Mouse (Mus musculus): ENCODE measurements around the gene Prss30. TPM values are rescaled to one million over a fixed set of nuclear protein-coding genes. Genes with fewer than 3 reads are reported as not detected.

The Prss30 gene
- total RNA-seq, 2 experiments from 2014 or later: not detected

GRCm38 (mm10) chr17:23924531-23925007 lies 55.8 kb downstream of the Prss30 start:
- peak; percentile 98 for ATAC-seq (replicated peaks; ENCODE audit: poor library complexity, severe bottlenecking)

Other genes with a start within 250 kb of the Prss30 start
- 0.69 and 2.4 TPM in 2 replicates for gene Paqr4, start 239.7 kb downstream of the Prss30 start, total RNA-seq (2014; fragmentation: Nextera tagmentation)
- gene Paqr4, start 239.7 kb downstream of the Prss30 start, total RNA-seq (2017): 2.2 and 2.5 TPM in 2 replicates
- not detected in 2 replicates for gene Kremen2, start 234.7 kb downstream of the Prss30 start, total RNA-seq (2014; fragmentation: Nextera tagmentation)
- not detected in 2 replicates for gene Kremen2, start 234.7 kb downstream of the Prss30 start, total RNA-seq (2017)
- 10.3 and 17.5 TPM in 2 replicates for gene Flywch1, start 209.0 kb downstream of the Prss30 start, total RNA-seq (2014; fragmentation: Nextera tagmentation)
- 15.2 and 22.4 TPM in 2 replicates for gene Flywch1, start 209.0 kb downstream of the Prss30 start, total RNA-seq (2017)
- 0.80 and 7.2 TPM in 2 replicates for gene Flywch2, start 194.5 kb downstream of the Prss30 start, total RNA-seq (2014; fragmentation: Nextera tagmentation)
- 0.30 TPM in 1 of 2 replicates, not detected in the other for gene Flywch2, start 194.5 kb downstream of the Prss30 start, total RNA-seq (2017)
- gene Srrm2, start 190.0 kb downstream of the Prss30 start, total RNA-seq (2014; fragmentation: Nextera tagmentation): 563 and 623 TPM in 2 replicates
- gene Srrm2, start 190.0 kb downstream of the Prss30 start, total RNA-seq (2017): 126 TPM in 2 replicates
- gene Elob, start 151.4 kb downstream of the Prss30 start, total RNA-seq (2014; fragmentation: Nextera tagmentation): 318 and 455 TPM in 2 replicates
- gene Elob, start 151.4 kb downstream of the Prss30 start, total RNA-seq (2017): 124 and 129 TPM in 2 replicates
- not detected in 2 replicates for gene Prss33, start 144.5 kb downstream of the Prss30 start, total RNA-seq (2014; fragmentation: Nextera tagmentation)
- gene Prss33, start 144.5 kb downstream of the Prss30 start, total RNA-seq (2017): not detected in 2 replicates
- gene Prss32, start 136.7 kb downstream of the Prss30 start, total RNA-seq (2014; fragmentation: Nextera tagmentation): not detected in 2 replicates
- not detected in 2 replicates for gene Prss32, start 136.7 kb downstream of the Prss30 start, total RNA-seq (2017)
- gene Prss41, start 136.4 kb downstream of the Prss30 start, total RNA-seq (2014; fragmentation: Nextera tagmentation): not detected in 2 replicates
- not detected in 2 replicates for gene Prss41, start 136.4 kb downstream of the Prss30 start, total RNA-seq (2017)
- gene Prss21, start 112.5 kb downstream of the Prss30 start, total RNA-seq (2014; fragmentation: Nextera tagmentation): not detected in 2 replicates
- not detected in 2 replicates for gene Prss21, start 112.5 kb downstream of the Prss30 start, total RNA-seq (2017)
- gene Dcpp1, start 99.7 kb downstream of the Prss30 start, total RNA-seq (2014; fragmentation: Nextera tagmentation): not detected in 2 replicates
- not detected in 2 replicates for gene Dcpp1, start 99.7 kb downstream of the Prss30 start, total RNA-seq (2017)
- gene Dcpp2, start 99.7 kb downstream of the Prss30 start, total RNA-seq (2014; fragmentation: Nextera tagmentation): not detected in 2 replicates
- not detected in 2 replicates for gene Dcpp2, start 99.7 kb downstream of the Prss30 start, total RNA-seq (2017)
- not detected in 2 replicates for gene Dcpp3, start 63.1 kb downstream of the Prss30 start, total RNA-seq (2014; fragmentation: Nextera tagmentation)
- gene Dcpp3, start 63.1 kb downstream of the Prss30 start, total RNA-seq (2017): not detected in 2 replicates
- not detected in 2 replicates for gene Sbp, start 38.9 kb downstream of the Prss30 start, total RNA-seq (2014; fragmentation: Nextera tagmentation)
- not detected in 2 replicates for gene Sbp, start 38.9 kb downstream of the Prss30 start, total RNA-seq (2017)
- gene Sbpl, start 25.3 kb downstream of the Prss30 start, total RNA-seq (2014; fragmentation: Nextera tagmentation): not detected in 2 replicates
- gene Sbpl, start 25.3 kb downstream of the Prss30 start, total RNA-seq (2017): not detected in 2 replicates
- gene Prss22, start 17.5 kb upstream of the Prss30 start, total RNA-seq (2014; fragmentation: Nextera tagmentation): not detected in 2 replicates
- gene Prss22, start 17.5 kb upstream of the Prss30 start, total RNA-seq (2017): not detected in 2 replicates
- not detected in 2 replicates for gene Prss27, start 57.6 kb upstream of the Prss30 start, total RNA-seq (2014; fragmentation: Nextera tagmentation)
- not detected in 2 replicates for gene Prss27, start 57.6 kb upstream of the Prss30 start, total RNA-seq (2017)
- gene Kctd5, start 92.9 kb upstream of the Prss30 start, total RNA-seq (2014; fragmentation: Nextera tagmentation): 13.5 and 19.1 TPM in 2 replicates
- gene Kctd5, start 92.9 kb upstream of the Prss30 start, total RNA-seq (2017): 19.7 and 20.1 TPM in 2 replicates
- gene Pdpk1, start 170.4 kb upstream of the Prss30 start, total RNA-seq (2014; fragmentation: Nextera tagmentation): 32.4 and 33.0 TPM in 2 replicates
- gene Pdpk1, start 170.4 kb upstream of the Prss30 start, total RNA-seq (2017): 34.7 and 39.4 TPM in 2 replicates
- gene Amdhd2, start 183.2 kb upstream of the Prss30 start, total RNA-seq (2014; fragmentation: Nextera tagmentation): 60.4 and 63.2 TPM in 2 replicates
- gene Amdhd2, start 183.2 kb upstream of the Prss30 start, total RNA-seq (2017): 54.4 and 66.4 TPM in 2 replicates
- 422 and 477 TPM in 2 replicates for gene Atp6v0c, start 189.1 kb upstream of the Prss30 start, total RNA-seq (2014; fragmentation: Nextera tagmentation)
- gene Atp6v0c, start 189.1 kb upstream of the Prss30 start, total RNA-seq (2017): 134 and 143 TPM in 2 replicates
- 12.4 and 27.9 TPM in 2 replicates for gene Tbc1d24, start 225.0 kb upstream of the Prss30 start, total RNA-seq (2014; fragmentation: Nextera tagmentation)
- gene Tbc1d24, start 225.0 kb upstream of the Prss30 start, total RNA-seq (2017): 4.8 and 6.4 TPM in 2 replicates
- gene Ntn3, start 229.0 kb upstream of the Prss30 start, total RNA-seq (2014; fragmentation: Nextera tagmentation): 0.11 TPM in 1 of 2 replicates, not detected in the other
- gene Ntn3, start 229.0 kb upstream of the Prss30 start, total RNA-seq (2017): 0.04 TPM in 1 of 2 replicates, not detected in the other
- 11.3 and 13.8 TPM in 2 replicates for gene Tedc2, start 240.3 kb upstream of the Prss30 start, total RNA-seq (2014; fragmentation: Nextera tagmentation)
- gene Tedc2, start 240.3 kb upstream of the Prss30 start, total RNA-seq (2017): 17.0 and 19.5 TPM in 2 replicates

Measured in granulocyte monocyte progenitor cell, adult 5-6 weeks (primary cell).